Mouse (Mus musculus) thymus, adult 2 months (tissue): Measurements from ENCODE around the gene Zmynd10.

Source experiments
- CTCF ChIP-seq: fragments of 200-500 bp; IDR thresholded peaks from 2 replicates; pipeline ENCODE4 v1.5.1; 2012; ENCODE audit warnings: mild to moderate bottlenecking, control low read depth, low read length, moderate library complexity, borderline replicate concordance; ENCODE audit not compliant: control insufficient read depth, poor library complexity, insufficient read depth; ENCODE audit errors: extremely low read depth
- POLR2A ChIP-seq: fragments of 200-500 bp; IDR thresholded peaks from 2 replicates; pipeline ENCODE4 v1.6.1; 2012; ENCODE audit warnings: mild to moderate bottlenecking, low read length, control low read depth, moderate library complexity; ENCODE audit not compliant: control insufficient read depth, poor library complexity, insufficient read depth; ENCODE audit errors: extremely low read depth

DNA sequence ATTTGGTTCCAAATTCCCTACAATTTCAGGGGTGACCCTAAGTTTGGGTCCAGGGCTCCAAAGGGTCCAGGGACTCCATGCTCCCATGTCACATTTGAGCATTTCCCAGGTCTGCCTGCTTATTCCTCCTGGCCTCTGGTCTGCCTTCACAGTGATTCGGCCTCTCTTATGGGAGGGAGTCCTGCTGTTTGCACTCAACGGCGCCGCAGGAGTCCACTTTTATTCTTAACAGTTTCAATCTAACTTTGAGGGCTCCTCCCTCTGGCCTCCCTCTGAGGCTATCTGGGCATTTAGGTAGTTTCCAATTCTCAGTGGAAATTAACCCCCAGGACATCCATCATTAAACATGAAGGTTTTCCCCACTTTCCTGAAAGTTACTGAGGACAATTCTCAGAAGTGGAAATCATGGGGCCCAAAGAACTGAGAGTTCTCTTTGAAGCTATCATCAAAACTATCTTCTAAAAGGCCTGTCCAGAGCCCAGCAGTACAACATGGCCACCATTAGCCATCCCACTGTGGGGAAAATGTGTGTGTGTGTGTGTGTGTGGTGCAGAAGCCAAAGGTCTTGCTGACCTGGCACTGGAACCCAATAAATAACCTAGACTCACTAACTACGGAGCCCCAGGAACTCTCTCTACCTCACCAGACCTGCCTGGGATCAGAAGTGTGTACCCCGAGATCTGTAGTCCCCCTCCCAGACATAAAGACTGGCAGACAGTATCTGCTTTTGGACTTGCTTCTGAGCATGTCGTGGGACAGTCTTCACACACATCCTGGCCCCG, 47.4 kb downstream of the Zmynd10 start:
- TF ChIP-seq CTCF (no peak), POLR2A (no peak)
